Mouse (Mus musculus) kidney, postnatal 10 days (tissue): ENCODE results near the gene Gfm2.

Experiments
- DNase-seq: peaks from one replicate; pipeline ENCODE4 v3.0.0; 2021; ENCODE audit warnings: mixed read lengths

The Gfm2 gene

DNA sequence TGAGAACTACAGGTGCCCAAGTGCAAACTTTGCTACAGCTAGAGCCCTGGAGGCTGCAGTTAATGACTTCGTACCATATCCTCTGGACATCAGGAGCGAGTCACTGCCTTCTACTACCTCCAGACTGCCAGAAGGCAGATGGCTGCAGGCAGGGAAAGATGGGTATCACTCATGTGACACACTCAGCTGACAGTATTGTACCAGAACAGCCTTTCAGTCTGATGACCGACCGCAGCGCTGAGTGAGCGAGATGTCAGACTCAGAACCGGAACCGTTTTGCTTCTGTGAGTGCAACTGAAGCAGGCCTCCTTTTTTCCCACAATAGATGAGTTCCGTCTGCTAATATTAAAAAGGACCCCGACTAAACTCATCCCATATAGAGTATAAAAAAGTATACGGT, 54.9 kb downstream of the Gfm2 start:
- DNase-seq = no peak

DNA sequence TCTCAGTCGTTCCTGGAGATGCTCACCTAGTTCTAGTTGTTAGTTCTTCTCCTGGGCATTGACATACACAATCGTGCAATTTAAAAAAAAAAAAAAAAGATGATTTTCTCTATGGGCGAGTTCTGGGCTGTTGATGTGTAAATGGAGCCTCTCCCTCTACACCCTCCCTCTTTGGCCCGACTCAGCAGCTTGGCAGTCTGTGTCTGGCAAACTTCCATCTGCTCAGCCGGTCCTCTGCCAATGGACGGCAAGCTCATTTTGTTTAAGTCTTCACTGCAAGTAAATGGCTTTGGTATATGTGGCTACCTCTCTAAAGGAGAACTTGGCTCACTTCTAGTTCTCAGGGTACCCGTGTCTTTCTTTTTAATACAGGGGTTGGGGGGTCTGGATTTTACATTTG, 55.7 kb downstream of the Gfm2 start:
- DNase-seq = peak; percentile 78

DNA sequence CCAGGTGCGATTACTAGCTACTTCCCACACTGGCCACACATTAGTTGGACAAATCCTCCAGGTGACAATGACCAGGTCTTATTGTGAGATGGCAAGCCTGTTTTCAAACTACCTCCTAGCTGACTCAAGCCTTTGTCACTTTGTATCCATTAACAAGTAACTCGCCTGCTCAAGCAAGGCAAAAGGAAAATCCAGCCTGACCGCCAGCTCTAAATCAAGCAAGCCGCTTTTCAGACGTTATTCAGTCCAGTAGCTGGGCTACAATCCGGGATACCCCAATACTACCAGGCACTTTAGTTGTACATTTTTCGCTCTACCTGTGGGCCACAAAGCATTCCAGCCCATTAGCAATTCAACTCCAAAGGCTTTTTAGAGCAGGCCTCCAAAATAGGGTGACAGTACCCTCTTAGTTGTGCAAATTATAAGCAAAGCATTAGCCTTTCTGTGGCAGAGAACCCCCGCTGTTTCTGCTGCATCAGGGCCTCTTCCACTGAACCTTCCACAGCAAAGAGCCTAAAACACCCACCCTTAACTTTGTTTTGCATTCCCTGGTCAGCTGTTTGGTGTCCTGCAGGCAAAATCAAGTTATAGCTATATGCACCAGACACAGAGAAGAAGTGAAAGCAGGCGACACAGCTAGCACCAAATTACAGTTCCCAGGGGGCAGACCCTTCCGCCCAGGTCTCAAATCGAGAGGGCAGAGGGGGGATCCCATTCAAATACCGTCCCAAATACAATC, 58.6 kb downstream of the Gfm2 start:
- DNase-seq = no peak

DNA sequence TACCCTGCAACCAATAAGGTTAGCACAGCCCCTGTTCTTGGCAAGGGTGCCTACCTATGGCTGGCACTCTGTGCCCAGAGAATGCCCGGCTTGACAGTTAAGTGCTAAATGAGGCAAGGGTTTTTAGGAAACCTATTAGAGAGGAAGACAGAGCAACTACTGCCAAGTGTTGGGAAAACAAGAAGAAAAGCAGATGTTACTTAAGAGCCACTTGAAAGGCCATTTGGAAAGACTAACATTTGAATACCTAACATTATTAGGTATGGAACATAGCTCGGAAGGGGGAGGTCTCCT, 59.1 kb downstream of the Gfm2 start:
- DNase-seq = no peak

GRCm38 (mm10) chr13:97197932-97198562, 60.3 kb downstream of the Gfm2 start, which contains the start of gene Hexb:
Hexb (minus strand) TSS chr13:97198357.
- peak; percentile 95 for DNase-seq

GRCm38 (mm10) chr13:97199123-97199522, 61.4 kb downstream of the Gfm2 start:
- no peak for DNase-seq

GRCm38 (mm10) chr13:97201076-97201475, 63.3 kb downstream of the Gfm2 start:
- no peak for DNase-seq

DNA sequence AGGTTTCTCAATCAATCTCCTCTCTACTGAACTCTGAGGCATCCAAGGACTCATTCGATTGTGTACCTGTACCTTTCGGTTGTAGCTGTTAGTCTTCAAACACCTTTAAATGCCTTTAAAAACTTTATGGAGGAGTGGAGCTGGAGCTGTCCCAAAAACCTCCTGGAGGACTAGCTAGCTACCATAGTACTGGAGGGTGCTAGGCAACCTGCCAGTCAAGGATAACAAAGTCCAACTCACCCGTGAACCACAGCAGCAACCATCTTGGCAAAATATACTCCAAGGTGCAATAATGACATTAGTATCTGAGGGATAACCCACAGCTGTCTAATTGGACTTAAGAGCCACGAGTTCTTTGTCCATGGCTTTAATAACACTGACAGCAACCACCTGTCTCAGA, 64.2 kb downstream of the Gfm2 start:
- DNase-seq = no peak

GRCm38 (mm10) chr13:97205052-97205701, 67.4 kb downstream of the Gfm2 start:
- DNase-seq = peak; percentile 90

DNA sequence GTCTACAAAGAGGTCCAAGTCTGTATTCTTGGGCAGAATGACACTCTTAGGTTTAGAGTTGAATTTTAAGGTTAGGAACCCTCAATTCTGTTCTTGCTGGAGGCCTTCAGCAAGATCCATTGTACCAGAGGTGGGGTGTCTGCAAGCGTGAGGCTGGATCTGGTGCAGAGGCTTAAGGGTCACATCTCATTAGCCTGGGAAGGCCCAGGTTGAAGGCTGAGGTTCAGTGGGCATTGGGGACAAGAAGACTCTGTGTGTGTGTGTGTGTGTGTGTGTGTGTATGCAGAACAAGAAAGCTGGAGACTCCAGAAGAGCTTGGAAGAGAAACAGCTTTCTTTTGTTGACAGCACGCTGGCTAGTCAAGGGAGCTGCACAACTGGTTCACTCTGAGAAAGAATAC, 68.3 kb downstream of the Gfm2 start:
- no peak for DNase-seq

- no peak for DNase-seq
These were observed 69.9 kb downstream of the Gfm2 start for GRCm38 (mm10) chr13:97207472-97208111.

- no peak for DNase-seq
These were observed 70.4 kb downstream of the Gfm2 start for GRCm38 (mm10) chr13:97208112-97208478.

GRCm38 (mm10) chr13:97208500-97209010, 70.8 kb downstream of the Gfm2 start:
- no peak for DNase-seq

GRCm38 (mm10) chr13:97214583-97215268, 77.0 kb downstream of the Gfm2 start:
- DNase-seq = no peak

DNA sequence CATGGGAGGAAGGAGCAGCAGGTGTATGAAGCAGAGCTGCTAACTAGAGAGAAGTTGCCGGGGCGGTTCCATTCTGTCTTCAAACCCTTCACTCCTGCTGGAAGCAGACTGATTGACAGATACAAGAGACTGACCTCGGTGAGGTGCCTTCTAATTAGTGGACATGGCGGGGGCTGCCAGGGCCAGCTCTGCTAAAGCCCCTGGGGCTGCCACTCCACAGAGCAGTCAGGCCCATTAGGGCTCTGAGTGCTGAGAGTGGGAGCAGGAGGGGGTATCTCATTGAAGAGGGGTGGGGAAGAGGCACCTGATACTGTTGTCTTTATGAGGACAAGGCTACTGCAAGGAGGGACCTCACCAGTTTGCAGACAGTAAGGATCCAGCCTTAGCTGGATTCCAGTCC, 77.8 kb downstream of the Gfm2 start:
- no peak for DNase-seq

- no peak for DNase-seq
These were observed 78.5 kb downstream of the Gfm2 start for GRCm38 (mm10) chr13:97216196-97216595.

GRCm38 (mm10) chr13:97220022-97220421, 82.3 kb downstream of the Gfm2 start:
- DNase-seq = no peak

- DNase-seq = no peak
These were observed 86.1 kb downstream of the Gfm2 start for GRCm38 (mm10) chr13:97223856-97224255.

DNA sequence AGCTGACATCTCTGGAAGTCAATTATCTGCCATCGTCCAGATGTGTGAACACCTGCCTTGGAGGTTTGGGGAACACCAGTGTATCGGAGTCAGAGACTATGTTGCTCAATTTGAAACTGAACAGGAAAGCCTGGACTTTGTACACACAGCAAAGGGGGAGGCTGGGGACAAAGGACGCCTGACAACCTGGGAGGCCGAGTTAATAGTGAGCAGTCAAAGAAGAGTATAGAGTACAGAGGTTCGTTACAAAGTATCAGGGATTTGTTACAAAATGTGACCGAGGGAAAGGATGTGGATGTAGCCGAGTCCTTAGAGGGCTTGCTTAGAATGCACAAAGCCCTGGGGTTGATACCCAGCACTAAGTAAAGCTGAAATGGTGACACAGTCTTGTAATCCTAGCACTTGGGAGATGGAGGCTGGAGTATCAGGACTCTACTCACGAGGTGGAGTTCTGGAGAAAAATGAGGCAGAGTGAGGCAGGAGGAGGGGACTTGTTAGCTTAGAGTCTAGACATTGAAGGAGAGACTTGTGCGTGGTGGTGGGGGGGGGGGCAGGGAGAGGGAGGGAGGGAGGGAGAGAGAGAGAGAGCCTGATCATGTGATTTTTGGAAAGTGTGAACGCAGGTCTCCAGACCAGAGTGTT, 86.7 kb downstream of the Gfm2 start:
- DNase-seq = peak; percentile 49

DNA sequence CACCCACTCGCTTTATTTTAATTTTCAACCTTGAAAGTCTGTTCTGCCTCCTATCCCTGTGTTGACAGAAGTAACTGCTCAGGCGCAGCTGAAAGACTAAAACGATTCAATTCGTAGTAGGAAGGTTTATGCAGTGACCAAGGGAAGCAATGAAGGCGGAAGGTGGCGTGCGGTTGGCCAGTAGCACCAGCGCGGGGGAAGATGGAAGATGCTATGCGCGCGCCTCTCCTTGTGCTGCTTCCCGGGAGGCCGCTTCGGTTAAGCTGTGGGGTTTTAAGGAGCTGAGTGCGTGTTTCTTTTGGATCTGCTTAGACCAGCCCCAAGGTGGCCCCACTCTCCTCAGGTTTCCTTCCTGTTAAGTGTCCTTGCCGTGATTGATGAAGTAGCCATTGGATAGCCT, 87.4 kb downstream of the Gfm2 start:
- DNase-seq = no peak

DNA sequence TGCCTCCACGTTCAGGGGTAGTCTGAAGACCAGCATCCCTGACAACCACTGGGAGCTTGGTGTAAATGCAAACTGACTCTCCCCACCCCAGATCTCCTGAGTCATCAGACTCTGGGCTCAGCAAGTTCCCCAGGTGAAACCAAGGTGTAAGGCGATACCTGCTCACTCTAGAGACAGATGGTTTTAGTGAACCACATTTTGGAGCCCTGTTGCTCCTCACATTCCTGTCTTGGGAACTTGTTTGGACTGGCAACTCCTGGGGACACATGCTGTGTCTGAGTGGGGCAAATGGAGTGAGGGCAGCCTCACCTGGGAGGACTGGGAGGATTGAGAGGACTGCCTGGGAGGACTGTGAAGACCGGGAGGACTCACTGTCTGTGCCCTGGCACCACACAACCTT, 90.1 kb downstream of the Gfm2 start:
- no peak for DNase-seq

GRCm38 (mm10) chr13:97230101-97230500, 92.4 kb downstream of the Gfm2 start:
- no peak for DNase-seq
